Mouse (Mus musculus) liver, adult 2 months (tissue): ENCODE measurements around the gene Klhdc2. TPM values are rescaled to one million over a fixed set of nuclear protein-coding genes. Genes with fewer than 3 reads are reported as not detected.

Experiments used
- DNase-seq: peaks from one replicate; pipeline ENCODE4 v3.0.0-alpha.2; 2011; ENCODE audit warnings: low read depth, low spot score; ENCODE audit errors: extremely low read depth
- H3K27ac ChIP-seq: fragments of 200-500 bp; replicated peaks from 2 replicates; pipeline ENCODE4 v1.5.1; 2012; ENCODE audit warnings: low read depth, mild to moderate bottlenecking, control low read depth, inconsistent platforms, low read length; ENCODE audit not compliant: insufficient read depth
- H3K27me3 ChIP-seq: fragments of 200-500 bp; 2 replicates; pipeline ENCODE4 v1.6.1; 2012; ENCODE audit warnings: mild to moderate bottlenecking, moderate library complexity, low read length, inconsistent platforms; ENCODE audit not compliant: control insufficient read depth, insufficient read depth
- H3K36me3 ChIP-seq: fragments of 200-500 bp; 2 replicates; pipeline ENCODE4 v1.6.1; 2012; ENCODE audit warnings: low read length, inconsistent platforms; ENCODE audit not compliant: control insufficient read depth, insufficient read depth
- H3K4me1 ChIP-seq: fragments of 200-500 bp; 2 replicates; pipeline ENCODE4 v1.6.1; 2011; ENCODE audit warnings: low read length; ENCODE audit not compliant: control insufficient read depth, insufficient read depth
- H3K4me3 ChIP-seq: fragments of 200-500 bp; 2 replicates; pipeline ENCODE4 v1.5.1; 2011; ENCODE audit warnings: low read depth, mild to moderate bottlenecking, control low read depth, low read length, moderate library complexity; ENCODE audit not compliant: insufficient read depth
- H3K79me2 ChIP-seq: fragments of 200-500 bp; 2 replicates; pipeline ENCODE4 v1.6.1; 2012; ENCODE audit warnings: inconsistent platforms, mild to moderate bottlenecking, low read length, moderate library complexity; ENCODE audit not compliant: control insufficient read depth, insufficient read depth
- H3K9ac ChIP-seq: fragments of 200-500 bp; 2 replicates; pipeline ENCODE4 v1.6.1; 2012; ENCODE audit warnings: low read depth, mild to moderate bottlenecking, control low read depth, inconsistent platforms, low read length
- CTCF ChIP-seq: fragments of 200-500 bp; IDR thresholded peaks from 2 replicates; pipeline ENCODE4 v1.5.1; 2011; ENCODE audit warnings: low read depth, low read length, control low read depth
- POLR2A ChIP-seq: fragments of 200-500 bp; IDR thresholded peaks from 2 replicates; pipeline ENCODE4 v1.6.1; 2011; ENCODE audit warnings: low read length, control low read depth; ENCODE audit not compliant: insufficient read depth; ENCODE audit errors: extremely low read depth
- WGBS: fragments of 180-500 bp; shearing (Covaris S2); methylation state at CpG from one replicate; pipeline ENCODE4 v1.1.7; 2018; 5-methylcytosine and 5-hydroxymethylcytosine counted together
- polyA plus RNA-seq: library from polyadenylated mRNA; depleted of rRNA; stranded (reverse); fragments of >200 nt; gene quantifications from 2 replicates; pipeline ENCODE4 v1.2.3, GENCODE M21; 2012; rRNA removed
- total RNA-seq: library from RNA; depleted of rRNA; stranded (reverse); fragments of >200 nt; gene quantifications from 2 replicates; pipeline ENCODE4 v1.2.3, GENCODE M21; 2014; rRNA removed

The Klhdc2 gene
- total and polyA plus RNA-seq, 2 experiments: 22.2 to 40.5 TPM

- peaks cover 44% of the 10 kb centered on the region for H3K36me3 ChIP-seq
- no peaks in the 10 kb centered on the region for H3K27me3 ChIP-seq
- no peak for DNase-seq
- no peaks in the 10 kb centered on the region for H3K4me1 ChIP-seq
- no peaks in the 10 kb centered on the region; the same call in 1 of the 2 replicates for H3K79me2 ChIP-seq
- TF ChIP-seq CTCF (no peak; the same call in 1 of the 2 replicates), POLR2A (no peak)
- H3K27ac ChIP-seq: no peak overlapping the region
- 84% methylated on average over 2 of the region's 2 CpGs for WGBS
- H3K4me3 ChIP-seq: no peak overlapping the region
- H3K9ac ChIP-seq: no peak overlapping the region
These were observed 37.1 kb downstream of the Klhdc2 start for GRCm38 (mm10) chr12:69333547-69333946.

GRCm38 (mm10) chr12:69349928-69350327 lies 53.4 kb downstream of the Klhdc2 start:
- Histone ChIP-seq H3K36me3 (peaks cover 62% of the 10 kb centered on the region), H3K4me3 (no peak overlapping the region), H3K79me2 (no peaks in the 10 kb centered on the region), H3K27ac (no peak overlapping the region), H3K27me3 (no peaks in the 10 kb centered on the region), H3K9ac (no peak overlapping the region), H3K4me1 (no peaks in the 10 kb centered on the region)
- 85% methylated on average over 2 of the region's 2 CpGs for WGBS
- DNase-seq: no peak
- TF ChIP-seq CTCF (no peak), POLR2A (no peak)

- no peak overlapping the region for H3K27ac ChIP-seq
- no peak overlapping the region for H3K4me3 ChIP-seq
- no peaks in the 10 kb centered on the region for H3K27me3 ChIP-seq
- no peak for TF ChIP-seq CTCF
- TF ChIP-seq POLR2A: no peak
- H3K4me1 ChIP-seq: no peaks in the 10 kb centered on the region; the same call in 1 of the 2 replicates
- no peak for DNase-seq
- 48% methylated on average over 1 of the region's 1 CpGs for WGBS
- no peaks in the 10 kb centered on the region for H3K79me2 ChIP-seq
- H3K36me3 ChIP-seq: peaks cover 52% of the 10 kb centered on the region
- H3K9ac ChIP-seq: no peak overlapping the region
These were observed 55.2 kb downstream of the Klhdc2 start for GRCm38 (mm10) chr12:69351685-69352084.

- TF ChIP-seq CTCF (no peak), POLR2A (peak; percentile 88)
- H3K79me2 ChIP-seq: no peaks in the 10 kb centered on the region
- peak within 1 kb of the TSS; percentile 96 for H3K9ac ChIP-seq
- no peaks in the 10 kb centered on the region; the same call in 1 of the 2 replicates for H3K4me1 ChIP-seq
- peak within 1 kb of the TSS; percentile 72 for H3K27ac ChIP-seq
- DNase-seq: peak; percentile 91
- peaks cover 23% of the 10 kb centered on the region for H3K36me3 ChIP-seq
- under 1% methylated on average over 50 of the region's 50 CpGs for WGBS
- H3K4me3 ChIP-seq: peak within 1 kb of the TSS; percentile 82
- H3K27me3 ChIP-seq: no peaks in the 10 kb centered on the region
These were observed 60.2 kb downstream of the Klhdc2 start, which contains the start of gene Nemf for GRCm38 (mm10) chr12:69356546-69357299. Gene Nemf, minus strand, starts transcription at chr12:69357165.

GRCm38 (mm10) chr12:69357300-69357646 lies 60.8 kb downstream of the Klhdc2 start:
- peak overlapping the region; percentile 30 for H3K27ac ChIP-seq
- H3K79me2 ChIP-seq: no peaks in the 10 kb centered on the region
- no peak for TF ChIP-seq CTCF
- TF ChIP-seq POLR2A: no peak
- WGBS: 7% methylated on average over 13 of the region's 13 CpGs
- no peak for DNase-seq
- H3K9ac ChIP-seq: peak overlapping the region; percentile 57
- peaks cover 19% of the 10 kb centered on the region for H3K36me3 ChIP-seq
- H3K4me1 ChIP-seq: no peaks in the 10 kb centered on the region; the same call in 1 of the 2 replicates
- peak overlapping the region; percentile 82 for H3K4me3 ChIP-seq
- no peaks in the 10 kb centered on the region for H3K27me3 ChIP-seq

Other genes starting within 250 kb of the Klhdc2 start
- gene Rps29, start 137.5 kb upstream of the Klhdc2 start, total RNA-seq: 137 and 202 TPM in 2 replicates
- 779 and 865 TPM in 2 replicates for gene Rps29, start 137.5 kb upstream of the Klhdc2 start, polyA plus RNA-seq
- 0.67 TPM in 1 of 2 replicates, not detected in the other for gene Lrr1, start 127.9 kb upstream of the Klhdc2 start, total RNA-seq
- gene Lrr1, start 127.9 kb upstream of the Klhdc2 start, polyA plus RNA-seq: not detected in 2 replicates
- 412 and 466 TPM in 2 replicates for gene Rpl36al, start 112.6 kb upstream of the Klhdc2 start, total RNA-seq
- gene Rpl36al, start 112.6 kb upstream of the Klhdc2 start, polyA plus RNA-seq: 129 and 148 TPM in 2 replicates
- 33.9 and 34.0 TPM in 2 replicates for gene Mgat2, start 112.5 kb upstream of the Klhdc2 start, total RNA-seq
- 15.8 and 16.7 TPM in 2 replicates for gene Mgat2, start 112.5 kb upstream of the Klhdc2 start, polyA plus RNA-seq
- gene Gm49383, start 99.6 kb upstream of the Klhdc2 start, total RNA-seq: 2.4 and 3.3 TPM in 2 replicates
- 1.1 and 1.8 TPM in 2 replicates for gene Gm49383, start 99.6 kb upstream of the Klhdc2 start, polyA plus RNA-seq
- gene Dnaaf2, start 98.3 kb upstream of the Klhdc2 start, total RNA-seq: 0.74 and 1.0 TPM in 2 replicates
- gene Dnaaf2, start 98.3 kb upstream of the Klhdc2 start, polyA plus RNA-seq: 0.64 and 1.1 TPM in 2 replicates
- gene Gm49384, start 92.4 kb upstream of the Klhdc2 start, total RNA-seq: 0.92 and 1.5 TPM in 2 replicates
- 0.87 TPM in 1 of 2 replicates, not detected in the other for gene Gm49384, start 92.4 kb upstream of the Klhdc2 start, polyA plus RNA-seq
- gene Pole2, start 68.5 kb upstream of the Klhdc2 start, total RNA-seq: 0.74 and 1.8 TPM in 2 replicates
- 0.24 and 0.36 TPM in 2 replicates for gene Pole2, start 68.5 kb upstream of the Klhdc2 start, polyA plus RNA-seq
- gene Klhdc1, start 55.5 kb upstream of the Klhdc2 start, total RNA-seq: 0.46 and 0.67 TPM in 2 replicates
- gene Klhdc1, start 55.5 kb upstream of the Klhdc2 start, polyA plus RNA-seq: 0.07 and 0.10 TPM in 2 replicates
- 14.6 and 16.0 TPM in 2 replicates for gene Nemf, start 60.5 kb downstream of the Klhdc2 start, total RNA-seq
- 1.7 and 2.2 TPM in 2 replicates for gene Nemf, start 60.5 kb downstream of the Klhdc2 start, polyA plus RNA-seq
- gene Arf6, start 75.5 kb downstream of the Klhdc2 start, total RNA-seq: 40.7 and 48.3 TPM in 2 replicates
- 62.7 and 66.7 TPM in 2 replicates for gene Arf6, start 75.5 kb downstream of the Klhdc2 start, polyA plus RNA-seq
- 0.20 and 0.37 TPM in 2 replicates for gene Gm9887, start 75.8 kb downstream of the Klhdc2 start, total RNA-seq
- gene Gm9887, start 75.8 kb downstream of the Klhdc2 start, polyA plus RNA-seq: 0.48 and 0.85 TPM in 2 replicates